Mouse (Mus musculus) heart, postnatal 0 days (tissue): ENCODE measurements around the gene Ppp6c. TPM values are rescaled to one million over a fixed set of nuclear protein-coding genes. Genes with fewer than 3 reads are reported as not detected.

Source experiments
- ATAC-seq: fragments of 200-750 bp; cut with Nextera tagmentation; 2 replicates; pipeline ENCODE4 v1.8.0; 2017; ENCODE audit warnings: low read depth, moderate number of reproducible peaks, moderate library complexity; ENCODE audit not compliant: insufficient read depth
- DNase-seq: peaks from one replicate; pipeline ENCODE4 v3.0.0-alpha.2; 2016; ENCODE audit warnings: low spot score
- H3K27ac ChIP-seq: fragments of 300-500 bp; sonication (generic); 2 replicates; pipeline ENCODE4 v1.5.1; 2014; ENCODE audit warnings: low read depth, mild to moderate bottlenecking
- H3K27me3 ChIP-seq: fragments of 300-500 bp; sonication (generic); 2 replicates; pipeline ENCODE4 v1.6.1; 2014; ENCODE audit warnings: low read length, mixed read lengths; ENCODE audit not compliant: control insufficient read depth, insufficient read depth
- H3K36me3 ChIP-seq: fragments of 300-500 bp; sonication (generic); replicated peaks from 2 replicates; pipeline ENCODE4 v1.6.1; 2014; ENCODE audit warnings: low read length, mixed read lengths; ENCODE audit not compliant: control insufficient read depth, insufficient read depth
- H3K4me1 ChIP-seq: fragments of 300-500 bp; sonication (generic); 2 replicates; pipeline ENCODE4 v1.6.1; 2014; ENCODE audit warnings: antibody characterized with exemption; ENCODE audit not compliant: control insufficient read depth, insufficient read depth
- H3K4me2 ChIP-seq: fragments of 300-500 bp; sonication (generic); 2 replicates; pipeline ENCODE4 v1.6.1; 2014; ENCODE audit warnings: low read depth, mild to moderate bottlenecking, low read length, moderate library complexity
- H3K4me3 ChIP-seq: fragments of 300-500 bp; sonication (generic); 2 replicates; pipeline ENCODE4 v1.5.1; 2014; ENCODE audit warnings: low read depth, low read length
- H3K9ac ChIP-seq: fragments of 300-500 bp; sonication (generic); replicated peaks from 2 replicates; pipeline ENCODE4 v1.6.1; 2014; ENCODE audit warnings: low read depth, low read length, mixed read lengths
- H3K9me3 ChIP-seq: fragments of 300-500 bp; sonication (generic); replicated peaks from 2 replicates; pipeline ENCODE4 v1.6.1; 2016; ENCODE audit warnings: low read length; ENCODE audit not compliant: control insufficient read depth
- CTCF ChIP-seq: IDR thresholded peaks from 2 replicates; pipeline ENCODE4 v1.5.1; 2016; ENCODE audit warnings: antibody characterized with exemption, control low read depth, low read depth
- EP300 ChIP-seq: IDR thresholded peaks from 2 replicates; pipeline ENCODE4 v1.6.1; 2016; ENCODE audit warnings: antibody characterized with exemption, low read depth
- WGBS: fragments of 180-500 bp; shearing (Covaris S2); extraction: QIAGEN DNeasy Blood & Tissue Kit; methylation state at CpG from one replicate; pipeline ENCODE4 v1.1.7; 2014; 5-methylcytosine and 5-hydroxymethylcytosine counted together
- polyA plus RNA-seq: library from polyadenylated mRNA; unstranded; fragments of >200 nt; fragmentation: Nextera tagmentation; extraction: Ambion mirVana; gene quantifications from 2 replicates; pipeline ENCODE4 v1.2.1, GENCODE M21; 2015
- total RNA-seq: library from RNA; depleted of rRNA; stranded (reverse); fragments of >200 nt; gene quantifications from 2 replicates; pipeline ENCODE4 v1.2.3, GENCODE M21; 2014; ENCODE audit warnings: low replicate concordance; rRNA removed

Ppp6c gene
- total and polyA plus RNA-seq, 2 experiments from 2014 or later = 35.0 to 50.0 TPM

DNA sequence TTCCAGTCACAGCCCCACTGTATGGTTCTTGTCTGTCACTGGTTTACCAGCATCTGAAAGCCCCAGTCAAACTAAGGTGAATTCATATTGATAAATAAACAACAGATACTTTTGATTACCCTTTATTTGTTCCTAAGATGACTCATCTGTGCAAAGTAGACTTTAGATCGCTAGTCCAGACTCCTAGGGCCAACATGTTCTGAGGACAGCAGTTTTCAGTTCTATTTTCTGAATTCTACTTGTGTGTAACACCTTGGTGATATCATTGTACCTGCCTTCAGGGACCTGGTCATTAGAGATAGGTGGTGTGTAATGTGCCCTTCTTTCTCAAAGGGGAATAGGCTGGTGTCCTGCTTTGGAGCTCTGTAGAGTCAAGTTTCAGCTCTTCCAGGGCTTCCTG is 65.3 kb downstream of the Ppp6c start:
- ATAC-seq (no peak), DNase-seq (no peak)
- Histone ChIP-seq H3K27ac (no peak overlapping the region), H3K9ac (no peak overlapping the region), H3K36me3 (no peaks in the 10 kb centered on the region), H3K9me3 (no peaks in the 10 kb centered on the region), H3K4me1 (peaks cover 10% of the 10 kb centered on the region), H3K4me2 (no peak overlapping the region), H3K27me3 (no peaks in the 10 kb centered on the region), H3K4me3 (no peak overlapping the region)
- TF ChIP-seq CTCF (no peak), EP300 (no peak)
- WGBS = 89% methylated on average over 1 of the region's 1 CpGs

DNA sequence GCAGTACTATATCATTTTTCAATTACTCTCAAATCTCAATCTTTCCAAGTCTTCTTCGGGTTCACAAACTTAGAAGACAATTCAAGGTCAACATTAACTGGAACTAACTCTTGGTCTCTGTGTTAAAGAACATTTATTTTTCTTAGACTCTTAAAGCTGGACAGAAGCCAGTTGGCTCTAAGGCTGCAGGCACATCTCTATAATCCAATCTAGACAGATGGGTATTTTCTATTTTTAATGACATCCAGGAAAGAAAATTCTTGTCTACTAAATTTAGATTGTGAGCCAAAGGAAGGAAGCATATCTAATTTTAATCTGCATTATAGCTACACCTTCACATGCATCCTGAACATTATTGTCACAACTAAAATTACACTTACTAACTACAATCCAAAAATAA is 68.3 kb downstream of the Ppp6c start:
- Histone ChIP-seq H3K27ac (peak overlapping the region; percentile 35; the same call in 1 of the 2 replicates), H3K36me3 (no peaks in the 10 kb centered on the region), H3K9me3 (no peaks in the 10 kb centered on the region), H3K27me3 (no peaks in the 10 kb centered on the region), H3K4me3 (no peak overlapping the region), H3K4me2 (no peak overlapping the region), H3K9ac (no peak overlapping the region), H3K4me1 (peaks cover 10% of the 10 kb centered on the region)
- TF ChIP-seq EP300 = no peak
- TF ChIP-seq CTCF = no peak
- no peak for ATAC-seq
- 52% methylated on average over 1 of the region's 1 CpGs for WGBS
- no peak for DNase-seq

GRCm38 (mm10) chr2:39156821-39157220 is 69.4 kb downstream of the Ppp6c start:
- H3K4me2 ChIP-seq = no peak overlapping the region
- no peaks in the 10 kb centered on the region for H3K36me3 ChIP-seq
- no peaks in the 10 kb centered on the region for H3K27me3 ChIP-seq
- H3K9me3 ChIP-seq = no peaks in the 10 kb centered on the region
- H3K4me1 ChIP-seq = peaks cover 10% of the 10 kb centered on the region
- DNase-seq = no peak
- no peak overlapping the region for H3K27ac ChIP-seq
- no peak overlapping the region for H3K9ac ChIP-seq
- no peak for ATAC-seq
- 73% methylated on average over 1 of the region's 1 CpGs for WGBS
- no peak overlapping the region for H3K4me3 ChIP-seq
- TF ChIP-seq EP300 = no peak
- no peak for TF ChIP-seq CTCF

DNA sequence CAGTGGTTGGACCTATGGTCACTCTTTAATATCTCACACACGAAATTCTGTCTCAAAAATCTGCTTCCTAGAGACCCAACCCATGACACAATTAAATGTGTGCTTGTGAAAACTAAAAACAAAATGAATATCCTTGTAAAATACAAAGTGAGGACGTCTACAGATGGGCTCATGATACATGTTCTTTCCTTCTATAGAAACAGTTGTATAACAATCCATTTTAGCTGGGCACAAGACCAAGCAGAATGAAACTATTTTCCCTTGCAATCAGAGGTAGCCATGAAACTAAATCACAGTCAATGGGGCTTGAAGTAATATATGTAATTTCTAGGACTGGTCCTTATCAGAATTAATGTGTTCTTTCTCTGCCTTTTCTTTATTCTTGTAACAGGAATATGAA is 75.3 kb downstream of the Ppp6c start:
- H3K9ac ChIP-seq = no peak overlapping the region
- H3K4me3 ChIP-seq = no peak overlapping the region
- H3K36me3 ChIP-seq = no peaks in the 10 kb centered on the region

DNA sequence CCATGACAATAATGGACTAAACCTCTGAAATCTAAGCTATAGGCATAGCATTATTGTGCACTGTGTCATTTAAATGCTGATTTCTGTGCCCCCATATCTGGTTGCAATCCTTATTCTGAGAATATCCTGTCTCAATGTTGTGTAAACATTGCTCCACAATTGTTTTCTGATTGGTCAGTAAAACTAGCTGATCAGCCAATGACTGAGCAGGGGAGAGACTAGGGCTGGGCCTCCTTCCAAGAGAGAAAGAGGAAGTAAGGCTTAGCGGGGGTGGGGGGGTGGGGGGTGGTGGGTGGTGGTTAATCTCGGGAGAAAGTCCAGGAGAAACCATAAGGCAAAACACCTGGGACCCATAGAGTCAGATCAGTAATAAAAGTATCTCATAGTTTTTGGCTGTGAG is 78.2 kb downstream of the Ppp6c start:
- Histone ChIP-seq H3K36me3 (no peaks in the 10 kb centered on the region), H3K4me3 (no peak overlapping the region), H3K27me3 (no peaks in the 10 kb centered on the region), H3K4me2 (no peak overlapping the region), H3K4me1 (no peaks in the 10 kb centered on the region), H3K9me3 (no peaks in the 10 kb centered on the region), H3K9ac (no peak overlapping the region), H3K27ac (no peak overlapping the region)
- ATAC-seq (no peak), DNase-seq (no peak)
- no peak for TF ChIP-seq EP300
- TF ChIP-seq CTCF = no peak
- 26% methylated on average over 2 of the region's 2 CpGs for WGBS

More for the DNA sequence above, 75.3 kb downstream of the Ppp6c start:
- 52% methylated on average over 2 of the region's 2 CpGs for WGBS
- no peaks in the 10 kb centered on the region for H3K27me3 ChIP-seq
- no peak for ATAC-seq
- no peaks in the 10 kb centered on the region for H3K4me1 ChIP-seq
- H3K9me3 ChIP-seq = no peaks in the 10 kb centered on the region
- no peak for DNase-seq
- no peak overlapping the region for H3K4me2 ChIP-seq
- TF ChIP-seq CTCF (no peak), EP300 (no peak)
- no peak overlapping the region for H3K27ac ChIP-seq

- H3K9ac ChIP-seq = no peak overlapping the region
- no peak for ATAC-seq
- H3K4me2 ChIP-seq = no peak overlapping the region
- no peaks in the 10 kb centered on the region for H3K4me1 ChIP-seq
- H3K4me3 ChIP-seq = no peak overlapping the region
- WGBS = 88% methylated on average over 1 of the region's 1 CpGs
- no peaks in the 10 kb centered on the region for H3K9me3 ChIP-seq
- H3K27me3 ChIP-seq = no peaks in the 10 kb centered on the region
- no peak for TF ChIP-seq CTCF
- TF ChIP-seq EP300 = no peak
- DNase-seq = no peak
- H3K27ac ChIP-seq = no peak overlapping the region
- H3K36me3 ChIP-seq = no peaks in the 10 kb centered on the region
Measured at GRCm38 (mm10) chr2:39146469-39146868, 79.8 kb downstream of the Ppp6c start.

Other genes with a start within 250 kb of the Ppp6c start
- 0.08 TPM in 1 of 2 replicates, not detected in the other for gene Wdr38, start 229.0 kb downstream of the Ppp6c start, total RNA-seq
- 0.83 and 1.1 TPM in 2 replicates for gene Wdr38, start 229.0 kb downstream of the Ppp6c start, polyA plus RNA-seq
- 13.4 and 36.2 TPM in 2 replicates for gene Arpc5l, start 221.1 kb downstream of the Ppp6c start, total RNA-seq
- 83.0 and 87.2 TPM in 2 replicates for gene Arpc5l, start 221.1 kb downstream of the Ppp6c start, polyA plus RNA-seq
- gene Rpl35, start 220.8 kb downstream of the Ppp6c start, total RNA-seq = 54.2 and 56.4 TPM in 2 replicates
- gene Rpl35, start 220.8 kb downstream of the Ppp6c start, polyA plus RNA-seq = 539 and 573 TPM in 2 replicates
- gene Golga1, start 160.9 kb downstream of the Ppp6c start, total RNA-seq = 7.7 and 12.4 TPM in 2 replicates
- 19.2 and 21.2 TPM in 2 replicates for gene Golga1, start 160.9 kb downstream of the Ppp6c start, polyA plus RNA-seq
- gene Scai, start 35.7 kb downstream of the Ppp6c start, total RNA-seq = 8.3 and 19.1 TPM in 2 replicates
- gene Scai, start 35.7 kb downstream of the Ppp6c start, polyA plus RNA-seq = 2.5 and 2.7 TPM in 2 replicates